Mouse (Mus musculus) spleen, adult 10 weeks (tissue): ENCODE data around the gene Olfr345. TPM values are rescaled to one million over a fixed set of nuclear protein-coding genes. Genes with fewer than 3 reads are reported as not detected.

Experiments used
- polyA plus RNA-seq: library from polyadenylated mRNA; stranded (reverse); fragments of 350-450 nt; fragmentation: Illumina TruSeq; extraction: RNeasy Lipid Tissue Mini Kit (QIAGEN cat#74804); gene quantifications from one replicate; pipeline ENCODE4 v1.2.3, GENCODE M21; 2015; ENCODE audit warnings: low replicate concordance; ENCODE audit not compliant: insufficient read depth

The Olfr345 gene
- polyA plus RNA-seq = not detected

GRCm38 (mm10) chr2:36639741-36640140, at the start of gene Olfr345:
Olfr345 (plus strand) TSS chr2:36640041.

GRCm38 (mm10) chr2:36685488-36685887, 45.6 kb downstream of the Olfr345 start, which contains the start of gene Olfr346:
Olfr346 (plus strand) TSS chr2:36685788.

Other genes with a start within 250 kb of the Olfr345 start
- not detected for gene Olfr339, start 221.1 kb upstream of the Olfr345 start, polyA plus RNA-seq
- not detected for gene Olfr340, start 187.5 kb upstream of the Olfr345 start, polyA plus RNA-seq
- gene Olfr341, start 157.6 kb upstream of the Olfr345 start, polyA plus RNA-seq = not detected
- gene Olfr342, start 115.0 kb upstream of the Olfr345 start, polyA plus RNA-seq = not detected
- gene Olfr344, start 73.4 kb upstream of the Olfr345 start, polyA plus RNA-seq = not detected
- gene Olfr346, start 45.7 kb downstream of the Olfr345 start, polyA plus RNA-seq = not detected
- gene Olfr347, start 91.9 kb downstream of the Olfr345 start, polyA plus RNA-seq = not detected
- gene Olfr348, start 144.2 kb downstream of the Olfr345 start, polyA plus RNA-seq = not detected
- gene Olfr50, start 150.5 kb downstream of the Olfr345 start, polyA plus RNA-seq = not detected
- gene Olfr3, start 177.0 kb downstream of the Olfr345 start, polyA plus RNA-seq = not detected
- gene Olfr350, start 206.3 kb downstream of the Olfr345 start, polyA plus RNA-seq = not detected
- not detected for gene Olfr351, start 222.6 kb downstream of the Olfr345 start, polyA plus RNA-seq
- not detected for gene Olfr352, start 228.4 kb downstream of the Olfr345 start, polyA plus RNA-seq